Mouse (Mus musculus) skeletal muscle tissue, adult 2 months (tissue): Measurements from ENCODE around the gene Lrrc1.
A peak's percentile ranks its signal among the peaks of the same experiment; 100 is the strongest.

ENCODE experiments used
- DNase-seq: peaks from one replicate; pipeline ENCODE4 v3.0.0-alpha.2; 2012; ENCODE audit warnings: low read depth, low spot score

Lrrc1 gene

GRCm38 (mm10) chr9:77463861-77464260 lies 80.8 kb downstream of the Lrrc1 start:
- DNase-seq: no peak

GRCm38 (mm10) chr9:77463195-77463594 lies 81.5 kb downstream of the Lrrc1 start:
- DNase-seq: no peak

DNA sequence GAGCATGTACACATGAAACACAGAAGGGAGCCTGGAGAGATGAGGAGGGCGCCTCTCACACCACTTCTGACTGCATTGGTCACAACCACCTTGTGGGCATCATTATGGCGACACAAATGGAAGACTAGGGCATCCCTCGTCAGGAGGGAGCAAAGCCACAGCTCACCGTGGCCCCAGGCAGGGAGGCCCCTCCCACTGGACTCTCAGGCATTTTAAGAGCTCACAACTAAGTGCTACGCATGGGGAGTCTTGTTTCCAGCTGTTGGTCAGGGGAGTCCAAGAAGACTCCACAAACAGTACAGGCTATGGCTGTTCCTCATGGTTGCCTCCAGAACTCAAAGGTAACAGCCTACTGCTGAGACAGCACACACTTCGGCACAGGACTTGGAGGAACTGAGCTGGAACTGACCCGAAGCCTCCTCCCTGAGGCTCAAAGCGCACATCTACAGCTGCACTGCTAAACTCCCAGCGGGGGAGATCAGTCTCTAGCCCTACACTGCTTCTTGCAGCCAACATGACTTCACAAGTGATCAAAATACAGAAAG lies 83.2 kb downstream of the Lrrc1 start:
- no peak for DNase-seq

DNA sequence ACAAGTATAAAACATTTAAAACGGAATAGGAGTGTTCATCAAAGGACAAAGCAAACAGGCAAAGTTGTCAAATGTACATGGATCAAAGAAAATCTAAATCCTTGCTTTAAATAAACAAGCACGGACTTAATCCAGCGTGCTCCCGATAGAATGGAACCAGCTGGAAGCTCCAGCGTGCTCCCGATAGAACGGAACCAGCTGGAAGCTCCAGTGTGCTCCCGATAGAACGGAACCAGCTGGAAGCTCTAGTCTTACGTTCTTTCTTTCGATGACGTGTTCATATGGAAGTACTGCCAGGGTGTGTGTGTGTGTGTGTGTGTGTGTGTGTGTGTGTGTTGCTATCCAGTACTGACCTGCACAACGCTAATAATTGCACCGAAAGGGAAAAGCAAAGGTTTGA lies 84.3 kb downstream of the Lrrc1 start:
- DNase-seq: no peak

GRCm38 (mm10) chr9:77459365-77459764 lies 85.3 kb downstream of the Lrrc1 start:
- no peak for DNase-seq

DNA sequence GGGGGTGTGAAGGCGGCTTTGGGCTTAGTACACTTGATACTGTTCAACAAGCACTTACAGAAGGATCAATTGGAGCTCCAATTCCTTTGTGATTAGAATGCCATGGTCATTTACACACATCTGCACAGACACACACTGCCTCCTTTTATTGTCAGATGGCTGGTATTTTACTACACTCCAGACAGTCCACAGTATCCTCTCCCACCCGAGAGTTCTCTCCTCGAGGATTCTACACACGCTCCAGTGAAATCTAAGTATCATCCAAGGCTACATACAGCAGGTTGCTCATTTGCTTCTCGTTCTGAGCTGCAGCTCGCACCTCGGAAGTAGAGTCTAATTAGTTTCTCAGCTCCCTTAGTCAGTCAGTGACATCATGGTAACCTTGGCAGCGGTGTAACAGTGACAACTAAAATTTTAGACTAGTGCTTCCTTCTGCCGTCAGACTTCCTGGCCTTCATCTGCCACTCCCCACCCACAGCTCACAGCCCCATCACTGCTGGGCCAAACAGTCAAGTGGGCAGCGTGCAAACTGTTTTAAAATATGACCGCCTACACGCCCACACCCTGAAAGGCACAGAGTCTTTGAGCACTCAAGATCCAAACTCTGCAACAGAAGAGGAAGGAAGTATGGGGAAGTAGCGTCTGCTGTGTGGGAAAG lies 88.4 kb downstream of the Lrrc1 start:
- DNase-seq: no peak

DNA sequence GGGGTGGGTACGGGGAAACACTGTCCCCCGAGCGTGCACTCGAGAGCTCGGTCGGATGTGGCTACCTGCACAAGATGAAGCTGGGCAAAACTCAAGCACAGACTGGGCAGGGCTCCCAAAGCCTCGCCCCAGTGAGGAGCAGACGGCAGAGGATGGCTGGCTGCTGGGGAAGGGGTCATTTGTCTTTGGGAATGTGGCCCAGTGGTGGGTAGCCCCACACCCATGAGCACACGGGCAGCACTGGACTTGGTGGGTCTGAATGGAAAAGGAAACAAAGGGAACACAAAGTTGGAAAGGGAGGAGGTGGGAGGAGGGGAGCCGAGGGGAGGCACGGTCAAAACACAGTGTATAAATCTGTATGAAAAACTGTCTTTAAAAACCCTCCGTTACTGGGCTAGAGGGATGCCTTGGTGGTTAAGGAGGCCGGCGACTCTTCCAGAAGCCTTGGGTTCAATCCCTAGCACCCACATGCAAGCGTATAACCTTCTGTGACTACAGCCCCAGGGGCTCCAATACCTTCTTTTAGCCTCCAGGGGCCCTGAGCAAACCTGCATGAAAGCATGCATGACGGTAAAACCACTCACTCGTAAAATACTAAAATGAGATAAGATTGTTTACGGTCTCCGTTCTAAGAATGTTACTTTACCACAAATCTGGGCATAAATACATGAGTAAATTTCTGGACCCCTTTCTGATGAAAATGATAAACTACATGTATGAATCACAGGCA lies 89.1 kb downstream of the Lrrc1 start:
- no peak for DNase-seq

DNA sequence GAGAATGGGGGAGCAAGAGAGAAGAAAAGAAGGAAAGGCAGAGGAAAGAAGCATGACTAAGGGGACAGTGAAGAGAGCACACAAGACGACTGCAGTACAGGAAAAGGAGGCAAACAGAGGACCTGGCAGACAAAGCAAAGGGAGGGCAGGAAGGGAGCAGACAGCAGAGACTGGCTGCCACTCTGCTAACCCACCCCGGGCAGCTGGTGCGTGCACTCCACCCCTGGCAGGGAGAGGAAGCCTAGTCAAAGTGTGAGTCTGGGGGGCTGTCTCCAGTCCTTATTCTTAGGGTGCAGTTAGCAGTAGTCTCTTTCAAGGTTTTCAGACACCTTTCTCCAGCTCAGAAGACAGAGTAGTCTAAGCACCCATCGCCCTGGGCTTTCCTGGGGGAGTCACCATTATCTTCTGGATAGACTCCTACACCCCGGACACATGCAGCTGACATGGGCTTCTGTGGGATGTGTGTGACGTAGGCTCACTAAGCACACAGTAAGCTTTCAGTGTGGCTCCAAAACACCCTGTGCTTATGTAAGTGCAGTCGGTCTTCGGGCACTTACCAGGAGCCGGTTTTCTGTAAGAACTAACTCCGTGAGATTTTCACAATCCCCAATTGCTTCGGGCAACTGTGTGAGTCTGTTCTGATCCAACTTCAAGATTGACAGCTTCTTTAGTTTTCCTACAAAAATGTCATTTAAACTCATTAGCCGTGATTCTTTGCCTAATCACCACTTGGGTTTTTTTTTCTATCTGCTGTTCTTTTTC lies 92.4 kb downstream of the Lrrc1 start:
- no peak for DNase-seq

DNA sequence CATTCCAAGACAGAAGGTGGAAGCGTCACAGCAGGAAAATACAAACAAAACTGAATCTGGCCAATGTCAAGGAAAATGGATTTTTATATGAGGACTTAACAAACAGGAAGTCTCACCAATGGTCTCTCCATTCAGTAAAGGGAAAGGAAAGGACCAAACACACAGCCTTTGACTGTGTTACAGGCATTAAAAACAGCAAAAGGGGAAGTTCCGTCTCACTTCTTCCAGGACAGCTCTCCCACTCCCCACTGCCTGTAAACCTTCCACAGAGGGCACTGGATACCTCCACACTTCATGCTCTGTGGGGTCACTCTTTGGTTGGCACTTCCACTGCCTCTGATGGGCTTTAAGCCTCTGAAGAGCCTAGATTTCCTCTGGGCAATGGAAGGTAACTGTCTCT lies 94.2 kb downstream of the Lrrc1 start:
- no peak for DNase-seq

DNA sequence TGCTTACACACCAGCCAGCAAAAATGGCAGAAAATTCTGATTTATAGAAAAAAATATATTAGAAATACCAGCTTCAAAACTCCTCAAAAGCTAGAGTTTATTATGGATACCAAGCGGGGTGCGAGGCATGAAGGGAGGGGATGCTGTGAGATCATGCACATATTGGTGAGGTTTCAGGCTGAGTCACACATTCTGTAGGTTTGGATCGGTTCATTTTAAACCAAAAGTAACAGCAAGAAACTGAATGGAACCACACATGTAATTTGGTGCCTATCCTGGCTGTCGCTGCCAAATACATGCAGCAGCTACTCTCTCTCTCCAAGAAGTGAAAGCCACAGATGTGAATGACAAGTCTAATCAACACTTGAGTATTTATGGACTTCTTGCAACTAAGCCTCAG lies 99.8 kb downstream of the Lrrc1 start:
- DNase-seq: no peak

DNA sequence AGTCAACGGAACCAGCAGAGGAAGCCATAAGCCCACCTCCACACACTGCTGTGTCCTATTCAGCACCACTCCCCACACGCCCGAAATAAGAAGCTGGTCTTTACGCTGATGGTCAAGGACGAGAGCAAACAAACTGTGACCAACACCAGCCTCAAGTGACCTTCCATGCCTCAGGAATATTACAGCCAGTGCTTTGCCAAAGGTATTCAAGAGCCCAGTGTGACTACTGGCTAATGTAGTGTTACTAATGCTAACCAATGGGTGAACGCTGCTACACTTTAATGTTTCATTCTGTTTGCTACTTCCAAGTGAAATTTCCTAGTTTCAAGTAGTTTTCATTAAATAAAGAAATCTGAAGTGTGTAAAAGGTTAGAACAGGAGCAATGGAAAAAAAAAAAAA lies 105.3 kb downstream of the Lrrc1 start:
- no peak for DNase-seq

- DNase-seq: no peak
Observed at GRCm38 (mm10) chr9:77438836-77439271, 105.8 kb downstream of the Lrrc1 start.

GRCm38 (mm10) chr9:77437131-77437530 lies 107.5 kb downstream of the Lrrc1 start:
- no peak for DNase-seq

DNA sequence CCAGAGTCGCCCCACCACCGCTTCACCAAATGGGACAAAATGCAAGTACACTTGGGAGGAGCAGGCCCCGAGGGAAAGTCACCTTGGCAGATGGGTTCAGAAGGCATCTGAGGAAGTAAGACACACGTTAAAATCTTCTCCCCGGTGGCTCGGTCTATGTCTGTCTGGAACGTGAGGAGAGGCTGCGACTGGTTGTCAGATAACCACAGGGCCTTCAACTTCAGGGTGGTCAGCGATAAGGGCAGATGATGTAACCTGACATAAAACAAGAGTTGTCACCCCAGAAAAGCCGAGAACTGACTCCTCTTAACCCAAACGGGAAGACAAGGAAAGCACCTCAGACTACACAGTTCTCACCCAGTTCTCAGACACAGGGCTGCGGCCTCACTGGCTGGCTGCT lies 109.7 kb downstream of the Lrrc1 start:
- no peak for DNase-seq

DNA sequence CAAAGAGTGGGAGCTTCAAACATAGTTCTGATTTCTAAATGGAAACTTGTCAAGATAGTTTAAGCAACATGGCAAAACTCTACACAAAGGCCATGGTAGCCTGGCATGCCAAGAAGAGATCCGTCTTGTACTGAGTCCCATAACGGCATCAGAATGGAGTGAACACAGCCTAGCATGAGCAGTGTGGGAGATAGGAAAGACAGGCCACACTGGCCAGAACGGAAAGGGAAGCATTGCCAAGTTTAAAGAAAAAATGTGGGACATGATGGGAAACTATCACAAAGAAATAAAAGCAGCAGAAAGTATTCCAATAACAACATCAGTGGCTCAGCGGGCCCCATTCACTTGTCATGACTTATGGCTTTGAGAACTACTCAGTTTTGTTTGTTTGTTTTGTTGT lies 111.2 kb downstream of the Lrrc1 start:
- DNase-seq: no peak

DNA sequence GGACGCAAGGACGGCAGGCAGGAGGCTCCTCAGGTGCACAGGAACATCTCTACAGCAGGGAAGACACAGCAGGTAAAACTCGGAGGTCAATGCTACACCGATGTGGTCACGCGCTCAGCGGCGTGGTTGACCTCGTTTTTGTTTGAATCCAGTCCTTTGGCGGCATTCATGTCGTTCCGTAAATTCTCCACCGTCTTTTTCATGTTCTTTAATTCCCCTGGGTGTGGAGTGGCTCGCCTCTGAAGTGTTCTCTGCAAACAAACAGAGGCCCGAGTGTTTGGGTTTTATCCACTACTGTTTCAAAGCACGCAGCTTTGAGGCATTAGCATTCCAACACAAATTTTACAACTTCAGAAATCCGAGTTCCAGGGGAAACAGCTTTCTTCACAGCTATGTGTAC lies 112.6 kb downstream of the Lrrc1 start:
- DNase-seq: no peak

DNA sequence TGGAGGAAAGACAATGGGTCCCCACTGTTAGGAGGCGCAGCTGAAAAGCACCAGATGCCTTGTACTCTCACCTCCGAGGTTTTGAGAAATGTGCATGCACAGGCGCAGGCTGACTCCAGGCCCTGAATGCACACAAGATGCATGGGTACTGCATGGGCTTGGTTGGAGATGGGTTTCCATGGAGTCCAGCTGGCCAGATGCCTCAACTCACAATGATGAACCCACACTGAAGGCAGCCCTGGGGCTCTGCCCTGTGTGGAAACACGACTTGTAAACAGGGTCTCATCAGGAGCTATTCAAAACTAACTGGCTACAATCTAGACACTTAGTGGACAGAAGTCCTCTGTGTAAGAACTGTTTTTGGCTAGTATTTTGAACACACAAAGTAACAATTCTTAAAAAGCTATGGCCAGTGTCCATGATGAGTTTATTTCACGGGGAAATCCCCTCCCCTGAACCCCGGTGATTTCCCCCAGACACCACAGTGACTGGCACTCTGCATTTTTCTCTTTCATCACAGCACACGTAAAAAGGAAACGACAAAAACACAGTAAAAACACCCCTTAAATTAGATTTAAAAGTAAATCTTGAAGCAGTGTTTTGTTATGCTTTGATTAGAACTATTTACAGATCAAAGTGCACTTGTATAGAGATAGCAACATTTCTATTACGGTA lies 114.1 kb downstream of the Lrrc1 start:
- DNase-seq: no peak

DNA sequence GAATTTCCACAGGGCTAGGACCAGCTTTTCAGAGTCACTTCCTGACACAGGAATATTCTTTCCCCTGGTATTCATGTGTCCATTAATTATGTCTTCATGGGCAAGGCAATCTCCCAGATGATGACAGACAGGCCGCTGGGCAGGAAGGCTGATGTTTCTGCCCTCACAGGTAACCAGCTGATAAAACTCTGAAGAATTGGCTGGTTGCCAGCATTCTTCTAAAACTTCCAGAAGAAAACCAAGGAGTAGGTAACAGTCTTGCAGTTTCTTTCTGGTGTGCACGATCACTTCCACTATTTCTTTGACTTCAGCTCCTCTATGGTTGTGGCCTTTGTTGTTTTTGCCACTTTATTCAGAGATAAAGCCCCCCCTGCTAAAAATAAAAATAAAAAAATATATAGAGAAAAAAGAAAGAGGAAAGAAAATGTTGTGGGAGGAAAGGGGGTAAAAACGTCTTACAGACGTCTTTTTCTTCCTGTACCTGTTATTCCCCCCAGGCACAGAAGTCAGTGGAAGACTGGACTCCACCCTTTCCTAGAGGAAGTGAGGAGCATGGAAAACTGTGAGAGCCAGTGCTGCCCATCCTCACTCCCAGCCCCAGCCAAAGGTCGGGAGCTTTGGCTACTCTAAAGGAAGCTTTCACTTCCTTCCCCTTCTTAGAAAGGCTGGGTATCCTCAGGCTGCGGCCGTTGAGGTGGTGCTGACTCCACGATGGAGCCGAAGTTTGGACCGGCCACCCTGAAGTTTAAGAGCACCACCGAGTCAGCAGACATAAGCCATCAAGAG lies 115.2 kb downstream of the Lrrc1 start:
- no peak for DNase-seq

GRCm38 (mm10) chr9:77428748-77429140 lies 115.9 kb downstream of the Lrrc1 start:
- no peak for DNase-seq

DNA sequence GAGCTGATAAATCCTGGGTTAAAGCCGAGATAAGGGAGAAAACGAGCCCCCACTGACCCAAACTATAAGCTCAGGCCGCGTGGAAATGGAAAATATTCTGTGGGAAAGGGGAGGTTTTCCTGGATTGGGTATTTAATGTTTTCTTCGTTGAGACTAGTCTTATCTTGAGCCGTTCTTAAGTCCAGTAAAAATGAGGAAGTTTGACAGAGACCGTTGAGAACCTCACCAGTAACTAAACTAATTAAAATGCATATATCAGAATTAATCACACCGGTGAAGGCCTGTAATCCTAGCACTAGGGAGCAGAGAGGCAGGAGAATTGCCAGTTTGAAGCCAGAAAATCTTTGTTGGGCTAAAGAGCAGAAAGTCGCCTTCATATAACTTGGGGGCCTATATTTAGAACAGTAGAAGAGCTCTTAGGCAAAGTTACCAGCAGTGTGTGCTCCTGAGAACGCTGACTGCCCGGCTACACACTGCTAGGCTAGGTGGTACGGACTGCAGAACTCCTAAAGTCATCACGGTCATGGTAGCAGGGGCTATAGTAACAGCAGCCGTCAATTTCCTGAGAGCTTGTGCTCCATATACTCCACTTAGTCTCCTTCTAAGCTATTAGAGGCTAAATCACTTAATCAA lies 116.4 kb downstream of the Lrrc1 start:
- DNase-seq: peak; percentile 13
